Comparison of ENCODE assay signal across 24 mouse cellular contexts in the genomic region with DNA sequence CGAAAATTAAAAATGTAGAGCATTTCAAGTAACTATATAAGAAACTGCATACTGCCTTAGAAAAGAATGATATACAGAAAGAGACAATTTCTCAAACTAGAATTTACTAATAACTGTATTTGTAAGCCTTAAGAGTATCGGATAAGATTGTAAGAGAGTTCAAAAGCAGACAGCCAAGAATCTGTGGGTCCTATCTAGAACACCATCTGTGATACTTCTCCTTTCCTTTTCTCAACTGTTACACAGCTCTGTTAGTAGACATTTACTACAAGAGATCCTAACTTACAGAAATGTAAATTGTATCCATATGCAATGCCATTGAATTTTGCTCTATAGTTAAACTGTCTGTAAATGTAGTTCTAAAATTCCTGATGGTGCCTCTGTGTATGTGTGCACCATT.
"Had no signal": no experiment of that assay in that cellular context is flagged by ENCODE, and none has a peak within 500 bp of the region (broad histone marks: within the 10 kb centered on the region; RNA-seq: fewer than 3 reads in every experiment).

No protein-coding gene starts in this region.

- H3K9me3 ChIP-seq: heart, embryonic 13.5 days; heart, embryonic 15.5 days; hindbrain, embryonic 13.5 days; hindbrain, embryonic 15.5 days; kidney, embryonic 15.5 days; limb, embryonic 10.5 days; limb, embryonic 12.5 days; liver, embryonic 13.5 days; liver, embryonic 15.5 days had no signal

- H3K36me3 ChIP-seq: heart, embryonic 13.5 days; heart, embryonic 15.5 days; hindbrain, embryonic 13.5 days; hindbrain, embryonic 15.5 days; kidney, embryonic 15.5 days; limb, embryonic 10.5 days; limb, embryonic 12.5 days; liver, embryonic 13.5 days; liver, embryonic 15.5 days had no signal

- DNase-seq: gastrocnemius, postnatal 14 days; gastrocnemius, postnatal 36 days; heart, adult 11 months; heart, adult 2 months; heart, postnatal 14 days; heart, postnatal 36 days; kidney, adult 11 months; kidney, adult 2 months; kidney, adult 9 months; kidney, postnatal 14 days; kidney, postnatal 36 days; liver; liver, embryonic 13.5 days; liver, postnatal 0 days had no signal

- H3K4me3 ChIP-seq: heart, adult 2 months; heart, embryonic 13.5 days; heart, embryonic 15.5 days; hindbrain, embryonic 13.5 days; hindbrain, embryonic 15.5 days; kidney, embryonic 15.5 days; limb, embryonic 10.5 days; limb, embryonic 12.5 days; liver, embryonic 13.5 days; liver, embryonic 15.5 days had no signal

- H3K27me3 ChIP-seq: heart, embryonic 13.5 days; heart, embryonic 15.5 days; hindbrain, embryonic 13.5 days; hindbrain, embryonic 15.5 days; kidney, embryonic 15.5 days; limb, embryonic 12.5 days; liver, embryonic 13.5 days; liver, embryonic 15.5 days had no signal

- ATAC-seq: hindbrain, postnatal 0 days; intestine, embryonic 16.5 days; liver, postnatal 0 days had no signal

- H3K4me1 ChIP-seq: heart, embryonic 13.5 days; heart, embryonic 15.5 days; hindbrain, embryonic 13.5 days; hindbrain, embryonic 15.5 days; kidney, embryonic 15.5 days; limb, embryonic 10.5 days; limb, embryonic 12.5 days; liver, embryonic 13.5 days; liver, embryonic 15.5 days had no signal
